Mouse (Mus musculus) heart, postnatal 4 days (tissue): ENCODE data around the gene Lims1. TPM values are rescaled to one million over a fixed set of nuclear protein-coding genes. Genes with fewer than 3 reads are reported as not detected.

ENCODE experiments used
- DNase-seq: peaks from one replicate; pipeline ENCODE4 v3.0.0; 2021
- total RNA-seq, 2 experiments: library from RNA; stranded (reverse); gene quantifications; 2 replicates each; pipeline ENCODE4 v1.2.3; 2021

Gene Lims1
- total RNA-seq, 2 experiments from 2014 or later = 223 to 250 TPM

- no peak for DNase-seq
Observed at GRCm38 (mm10) chr10:58385629-58386028, 62.4 kb downstream of the Lims1 start.

GRCm38 (mm10) chr10:58386997-58387396, 63.7 kb downstream of the Lims1 start:
- DNase-seq = no peak

GRCm38 (mm10) chr10:58388648-58389047, 65.4 kb downstream of the Lims1 start:
- DNase-seq = no peak

- no peak for DNase-seq
Observed at GRCm38 (mm10) chr10:58389151-58389550, 65.9 kb downstream of the Lims1 start.

GRCm38 (mm10) chr10:58392435-58392834, 69.2 kb downstream of the Lims1 start:
- DNase-seq = no peak

GRCm38 (mm10) chr10:58393026-58394014, 70.1 kb downstream of the Lims1 start:
- no peak for DNase-seq

- peak; percentile 85 for DNase-seq
Observed at GRCm38 (mm10) chr10:58394170-58394569, 70.9 kb downstream of the Lims1 start.

- no peak for DNase-seq
Observed at GRCm38 (mm10) chr10:58395315-58395714, 72.0 kb downstream of the Lims1 start.

- no peak for DNase-seq
Observed at GRCm38 (mm10) chr10:58395723-58396122, 72.5 kb downstream of the Lims1 start.

GRCm38 (mm10) chr10:58396600-58396999, 73.3 kb downstream of the Lims1 start:
- DNase-seq = peak; percentile 59

- DNase-seq = no peak
Observed at GRCm38 (mm10) chr10:58398941-58399340, 75.7 kb downstream of the Lims1 start.

- DNase-seq = no peak
Observed at GRCm38 (mm10) chr10:58401838-58402237, 78.6 kb downstream of the Lims1 start.

GRCm38 (mm10) chr10:58404639-58405038, 81.4 kb downstream of the Lims1 start:
- no peak for DNase-seq

GRCm38 (mm10) chr10:58405285-58405948, 82.2 kb downstream of the Lims1 start:
- DNase-seq = no peak

GRCm38 (mm10) chr10:58405949-58406305, 82.7 kb downstream of the Lims1 start:
- no peak for DNase-seq

GRCm38 (mm10) chr10:58412331-58412730, 89.1 kb downstream of the Lims1 start:
- no peak for DNase-seq

- no peak for DNase-seq
Observed at GRCm38 (mm10) chr10:58412852-58413251, 89.6 kb downstream of the Lims1 start.

GRCm38 (mm10) chr10:58416702-58417101, 93.4 kb downstream of the Lims1 start:
- DNase-seq = no peak

- no peak for DNase-seq
Observed at GRCm38 (mm10) chr10:58418290-58418971, 95.2 kb downstream of the Lims1 start.

GRCm38 (mm10) chr10:58427930-58428329, 104.7 kb downstream of the Lims1 start:
- no peak for DNase-seq

GRCm38 (mm10) chr10:58445850-58446249, 122.6 kb downstream of the Lims1 start:
- DNase-seq = peak; percentile 9

- DNase-seq = peak; percentile 98
Observed at GRCm38 (mm10) chr10:58446384-58447279, 123.4 kb downstream of the Lims1 start, which contains the start of gene Ranbp2. Gene Ranbp2 (plus strand): TSS chr10:58446920.
